Mouse (Mus musculus) macrophage (primary cell): ENCODE results near the gene Prss50. TPM values are rescaled to one million over a fixed set of nuclear protein-coding genes. Genes with fewer than 3 reads are reported as not detected.

ENCODE experiments used
- H3K27ac ChIP-seq: fragments of 350-480 bp; formaldehyde crosslinking; 2 replicates; pipeline ENCODE4 v1.9.0; 2021
- H3K36me3 ChIP-seq: fragments of 350-480 bp; formaldehyde crosslinking; 2 replicates; pipeline ENCODE4 v1.9.0; 2021; ENCODE audit errors: inconsistent target
- H3K4me3 ChIP-seq: fragments of 350-480 bp; formaldehyde crosslinking; 2 replicates; pipeline ENCODE4 v1.9.0; 2021; ENCODE audit errors: inconsistent target
- H3K79me2 ChIP-seq: fragments of 350-480 bp; formaldehyde crosslinking; 2 replicates; pipeline ENCODE4 v1.9.0; 2021; ENCODE audit errors: inconsistent target
- WGBS: methylation state at CpG from one replicate; pipeline ENCODE4 v1.1.7; 2026; ENCODE audit warnings: inconsistent platforms; ENCODE audit not compliant: missing documents; 5-methylcytosine and 5-hydroxymethylcytosine counted together
- polyA plus RNA-seq: library from polyadenylated mRNA; stranded (reverse); fragments of 250-400 nt; gene quantifications from 3 replicates; pipeline ENCODE4 v1.2.4, GENCODE M21; 2018; ENCODE audit warnings: inconsistent platforms

The Prss50 gene
- polyA plus RNA-seq, 1 experiment from 2014 or later, result not detected

GRCm38 (mm10) chr9:110907201-110907837, 49.6 kb downstream of the Prss50 start:
- 96% methylated on average over 10 of the region's 11 CpGs for WGBS
- Histone ChIP-seq H3K4me3 (no peak overlapping the region), H3K79me2 (no peaks in the 10 kb centered on the region), H3K27ac (no peak overlapping the region), H3K36me3 (no peaks in the 10 kb centered on the region)

- no peak overlapping the region for H3K27ac ChIP-seq
- H3K4me3 ChIP-seq, result no peak overlapping the region
- WGBS, result 90% methylated on average over 4 of the region's 4 CpGs
These were observed 50.3 kb downstream of the Prss50 start for GRCm38 (mm10) chr9:110907838-110908630.

GRCm38 (mm10) chr9:110908631-110909016, 50.9 kb downstream of the Prss50 start:
- no peaks in the 10 kb centered on the region for H3K36me3 ChIP-seq
- no peak overlapping the region for H3K4me3 ChIP-seq
- WGBS, result 97% methylated on average over 3 of the region's 3 CpGs
- no peak overlapping the region for H3K27ac ChIP-seq
- no peaks in the 10 kb centered on the region for H3K79me2 ChIP-seq

More at GRCm38 (mm10) chr9:110907838-110908630, 50.3 kb downstream of the Prss50 start:
- Histone ChIP-seq H3K79me2 (no peaks in the 10 kb centered on the region), H3K36me3 (no peaks in the 10 kb centered on the region)

- WGBS, result 53% methylated on average over 6 of the region's 6 CpGs
- Histone ChIP-seq H3K79me2 (no peaks in the 10 kb centered on the region), H3K36me3 (no peaks in the 10 kb centered on the region), H3K4me3 (no peak overlapping the region), H3K27ac (no peak overlapping the region)
These were observed 51.7 kb downstream of the Prss50 start for GRCm38 (mm10) chr9:110909371-110909967.

Other genes starting within 250 kb of the Prss50 start
- 0.95 to 4.3 TPM (median 2.3 TPM) in 3 replicates for gene Nradd, start 233.5 kb upstream of the Prss50 start, polyA plus RNA-seq
- 8.6 to 16.6 TPM (median 14.0 TPM) in 3 replicates for gene Nbeal2, start 203.8 kb upstream of the Prss50 start, polyA plus RNA-seq
- 80.9 to 152 TPM (median 147 TPM) in 3 replicates for gene Ccdc12, start 201.5 kb upstream of the Prss50 start, polyA plus RNA-seq
- gene Myl3, start 116.1 kb upstream of the Prss50 start, polyA plus RNA-seq, result not detected in 3 replicates
- gene Pth1r, start 110.8 kb upstream of the Prss50 start, polyA plus RNA-seq, result 0.16 TPM in 1 of 3 replicates, not detected in the others
- not detected in 3 replicates for gene Prss42, start 59.8 kb upstream of the Prss50 start, polyA plus RNA-seq
- gene Prss44, start 44.0 kb upstream of the Prss50 start, polyA plus RNA-seq, result not detected in 3 replicates
- gene Prss43, start 31.3 kb upstream of the Prss50 start, polyA plus RNA-seq, result not detected in 3 replicates
- gene Prss45, start 23.4 kb upstream of the Prss50 start, polyA plus RNA-seq, result not detected in 3 replicates
- gene Prss46, start 13.5 kb upstream of the Prss50 start, polyA plus RNA-seq, result 0.11 to 0.51 TPM in 2 of 3 replicates, not detected in the other
- gene Als2cl, start 21.9 kb downstream of the Prss50 start, polyA plus RNA-seq, result 5.1 to 14.0 TPM (median 6.6 TPM) in 3 replicates
- gene Tmie, start 22.1 kb downstream of the Prss50 start, polyA plus RNA-seq, result 0.10 to 0.43 TPM (median 0.26 TPM) in 3 replicates
- not detected in 3 replicates for gene Fam240a, start 58.9 kb downstream of the Prss50 start, polyA plus RNA-seq
- gene Tdgf1, start 88.2 kb downstream of the Prss50 start, polyA plus RNA-seq, result not detected in 3 replicates
- gene Lrrc2, start 93.6 kb downstream of the Prss50 start, polyA plus RNA-seq, result not detected in 3 replicates
- not detected in 3 replicates for gene Rtp3, start 132.6 kb downstream of the Prss50 start, polyA plus RNA-seq
- 1.6 to 15.3 TPM (median 4.9 TPM) in 3 replicates for gene Ltf, start 161.3 kb downstream of the Prss50 start, polyA plus RNA-seq
- gene Ccrl2, start 199.6 kb downstream of the Prss50 start, polyA plus RNA-seq, result 9.4 to 36.5 TPM (median 19.8 TPM) in 3 replicates